Mouse (Mus musculus) MEL (cell line): ENCODE data around the gene Pde10a.

Source experiments
- CHD1 ChIP-seq: IDR thresholded peaks from 2 replicates; pipeline ENCODE4 v1.6.1; 2012; ENCODE audit warnings: low read depth, mild to moderate bottlenecking, inconsistent platforms, low read length, improper control_type of control experiment
- CTCF ChIP-seq, 3 experiments: IDR thresholded peaks in 2 of 3; conservative IDR thresholded peaks in 1 of 3; 2 replicates each; pipeline ENCODE4 v1.5.1; 2011 to 2012; ENCODE audit warnings: low read length in 3 of 3, low read depth in 2 of 3, mild to moderate bottlenecking in 2 of 3, improper control_type of control experiment in 1 of 3, inconsistent platforms in 1 of 3, mixed read lengths in 1 of 3, moderate library complexity in 1 of 3; ENCODE audit not compliant: control insufficient read depth in 1 of 3, insufficient read depth in 1 of 3, poor library complexity in 1 of 3, severe bottlenecking in 1 of 3
- EP300 ChIP-seq, 2 experiments: IDR thresholded peaks; 2 replicates each; pipeline ENCODE4 v1.6.1; 2011; ENCODE audit warnings: improper control_type of control experiment in 2 of 2, low read length in 2 of 2, low read depth in 1 of 2, mild to moderate bottlenecking in 1 of 2
- ETS1 ChIP-seq: IDR thresholded peaks from 2 replicates; pipeline ENCODE4 v1.6.1; 2012; ENCODE audit warnings: low read depth, mild to moderate bottlenecking, inconsistent platforms, low read length, improper control_type of control experiment, moderate library complexity
- GATA1 ChIP-seq: IDR thresholded peaks from 2 replicates; pipeline ENCODE4 v1.6.1; 2011; ENCODE audit warnings: low read depth, low read length, improper control_type of control experiment
- KAT2A ChIP-seq: conservative IDR thresholded peaks from 2 replicates; pipeline ENCODE4 v1.6.1; 2012; ENCODE audit warnings: low read depth, low read length, improper control_type of control experiment, inconsistent platforms
- MAFK ChIP-seq: IDR thresholded peaks from 2 replicates; pipeline ENCODE4 v1.6.1; 2011; ENCODE audit warnings: low read depth, mild to moderate bottlenecking, low read length, improper control_type of control experiment, borderline replicate concordance
- MAX ChIP-seq: IDR thresholded peaks from 2 replicates; pipeline ENCODE4 v1.6.1; 2011; ENCODE audit warnings: low read length, improper control_type of control experiment
- NRF1 ChIP-seq: IDR thresholded peaks from 2 replicates; pipeline ENCODE4 v1.6.1; 2014; ENCODE audit warnings: low read depth, mild to moderate bottlenecking, inconsistent platforms, low read length, improper control_type of control experiment, moderate library complexity; ENCODE audit not compliant: poor library complexity, insufficient read depth, severe bottlenecking
- SIN3A ChIP-seq: IDR thresholded peaks from 2 replicates; pipeline ENCODE4 v1.6.1; 2012; ENCODE audit warnings: low read length, improper control_type of control experiment, inconsistent platforms
- USF1 ChIP-seq: IDR thresholded peaks from 2 replicates; pipeline ENCODE4 v1.6.1; 2014; ENCODE audit warnings: low read depth, mild to moderate bottlenecking, inconsistent platforms, low read length, improper control_type of control experiment, moderate library complexity
- ZKSCAN1 ChIP-seq: IDR thresholded peaks from 2 replicates; pipeline ENCODE4 v1.6.1; 2012; ENCODE audit warnings: low read depth, mild to moderate bottlenecking, inconsistent platforms, low read length, improper control_type of control experiment, moderate library complexity

DNA sequence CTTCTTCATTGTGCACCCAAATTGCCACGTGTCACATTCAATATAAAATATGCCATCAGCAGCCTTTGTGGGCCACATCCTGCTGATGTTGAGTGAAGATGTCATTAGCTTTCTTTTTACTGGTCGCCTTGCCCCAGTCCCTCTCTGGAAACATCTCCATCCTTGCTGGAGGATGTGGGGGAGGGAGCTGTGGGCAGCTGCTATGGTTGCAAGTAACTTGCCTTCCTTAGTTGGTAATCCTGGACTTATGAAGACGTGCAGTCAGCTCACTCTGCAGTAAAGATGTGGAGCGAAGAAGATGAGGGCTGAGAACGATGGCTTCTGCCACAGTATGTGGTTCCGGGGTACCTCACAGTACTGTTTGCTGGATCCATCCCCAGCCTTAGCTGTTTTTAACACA lies 18.4 kb upstream of the Pde10a start:
- no peak for TF ChIP-seq MAFK
- TF ChIP-seq NRF1: no peak
- TF ChIP-seq GATA1: no peak
- no peak for TF ChIP-seq EP300 (IDR thresholded peaks at IDR 0.05; ENCODE audit: low read depth in 1 of 2, low read length in 2 of 2)
- no peak for TF ChIP-seq CTCF (IDR thresholded peaks at IDR 0.05 in 2 of 3, conservative IDR thresholded peaks at IDR 0.05 in 1 of 3; ENCODE audit: control insufficient read depth in 1 of 3, insufficient read depth in 1 of 3, low read depth in 2 of 3, low read length in 3 of 3, poor library complexity in 1 of 3, severe bottlenecking in 1 of 3)
- TF ChIP-seq USF1: no peak
- no peak for TF ChIP-seq SIN3A
- no peak for TF ChIP-seq ETS1
- TF ChIP-seq ZKSCAN1: no peak
- TF ChIP-seq KAT2A: no peak
- TF ChIP-seq MAX: no peak
- no peak for TF ChIP-seq CHD1
